Mouse (Mus musculus) forebrain, embryonic 16.5 days (tissue): ENCODE data around the gene Slc25a21. TPM values are rescaled to one million over a fixed set of nuclear protein-coding genes. Genes with fewer than 3 reads are reported as not detected.

Source experiments
- ATAC-seq: fragments of 200-750 bp; cut with Nextera tagmentation; 2 replicates; pipeline ENCODE4 v1.8.0; 2017; ENCODE audit warnings: mild to moderate bottlenecking, moderate library complexity
- H3K27ac ChIP-seq: fragments of 300-500 bp; sonication (generic); 2 replicates; pipeline ENCODE4 v1.5.1; 2014; ENCODE audit warnings: low read length, control low read depth
- H3K27me3 ChIP-seq: fragments of 300-500 bp; sonication (generic); replicated peaks from 2 replicates; pipeline ENCODE4 v1.6.1; 2014; ENCODE audit warnings: low read length; ENCODE audit not compliant: control insufficient read depth, insufficient read depth
- H3K36me3 ChIP-seq: fragments of 300-500 bp; sonication (generic); 2 replicates; pipeline ENCODE4 v1.6.1; 2014; ENCODE audit not compliant: control insufficient read depth, insufficient read depth
- H3K4me1 ChIP-seq: fragments of 300-500 bp; sonication (generic); replicated peaks from 2 replicates; pipeline ENCODE4 v1.6.1; 2014; ENCODE audit warnings: low read length; ENCODE audit not compliant: control insufficient read depth, insufficient read depth
- H3K4me2 ChIP-seq: fragments of 300-500 bp; sonication (generic); 2 replicates; pipeline ENCODE4 v1.6.1; 2014; ENCODE audit warnings: mild to moderate bottlenecking, low read length, control low read depth
- H3K4me3 ChIP-seq: fragments of 300-500 bp; sonication (generic); replicated peaks from 2 replicates; pipeline ENCODE4 v1.5.1; 2014; ENCODE audit warnings: mild to moderate bottlenecking, low read length, control low read depth
- H3K9ac ChIP-seq: fragments of 300-500 bp; sonication (generic); replicated peaks from 2 replicates; pipeline ENCODE4 v1.6.1; 2014; ENCODE audit warnings: low read depth, low read length, control low read depth
- H3K9me3 ChIP-seq: fragments of 300-500 bp; sonication (generic); 2 replicates; pipeline ENCODE4 v1.6.1; 2016; ENCODE audit warnings: low read length; ENCODE audit not compliant: control insufficient read depth
- WGBS: fragments of 180-500 bp; shearing (Covaris S2); extraction: QIAGEN DNeasy Blood & Tissue Kit; methylation state at CpG from one replicate; pipeline ENCODE4 v1.1.7; 2014; 5-methylcytosine and 5-hydroxymethylcytosine counted together
- polyA plus RNA-seq: library from polyadenylated mRNA; unstranded; fragments of >200 nt; fragmentation: Nextera tagmentation; extraction: Ambion mirVana; gene quantifications from 2 replicates; pipeline ENCODE4 v1.2.1, GENCODE M21; 2015

Gene Slc25a21
- polyA plus RNA-seq, 1 experiment from 2014 or later = not detected

DNA sequence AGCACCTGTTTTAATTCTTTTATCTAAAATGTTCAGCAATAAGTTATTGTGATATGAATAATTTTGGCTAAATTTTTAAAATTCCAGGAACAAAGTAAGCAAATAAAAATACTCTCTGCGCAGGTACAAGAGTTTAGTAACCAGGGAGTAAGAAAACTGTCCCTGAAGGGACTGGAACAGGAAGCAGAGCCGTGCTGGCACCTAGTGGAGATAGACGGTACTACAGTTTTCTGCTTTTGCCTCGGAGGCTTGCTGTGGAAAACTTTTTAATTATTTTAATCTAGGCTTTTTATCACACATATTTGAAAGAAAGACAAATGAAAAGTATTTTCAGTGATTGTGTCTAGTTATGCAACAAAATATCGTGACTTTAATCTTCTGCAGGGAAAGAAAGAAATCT lies 211.2 kb downstream of the Slc25a21 start:
- Histone ChIP-seq H3K36me3 (no peaks in the 10 kb centered on the region), H3K4me2 (no peak overlapping the region), H3K9ac (no peak overlapping the region), H3K27ac (no peak overlapping the region), H3K9me3 (no peaks in the 10 kb centered on the region), H3K4me1 (no peaks in the 10 kb centered on the region), H3K4me3 (no peak overlapping the region), H3K27me3 (peaks cover 2% of the 10 kb centered on the region; the same call in 1 of the 2 replicates)
- ATAC-seq = no peak
- WGBS = 8% methylated on average over 5 of the region's 5 CpGs

GRCm38 (mm10) chr12:56982066-56982626 lies 215.1 kb downstream of the Slc25a21 start:
- Histone ChIP-seq H3K36me3 (no peaks in the 10 kb centered on the region), H3K4me2 (no peak overlapping the region), H3K9ac (no peak overlapping the region), H3K27ac (no peak overlapping the region), H3K9me3 (no peaks in the 10 kb centered on the region), H3K4me1 (no peaks in the 10 kb centered on the region), H3K27me3 (no peaks in the 10 kb centered on the region), H3K4me3 (no peak overlapping the region)
- 68% methylated on average over 14 of the region's 18 CpGs for WGBS
- no peak for ATAC-seq

DNA sequence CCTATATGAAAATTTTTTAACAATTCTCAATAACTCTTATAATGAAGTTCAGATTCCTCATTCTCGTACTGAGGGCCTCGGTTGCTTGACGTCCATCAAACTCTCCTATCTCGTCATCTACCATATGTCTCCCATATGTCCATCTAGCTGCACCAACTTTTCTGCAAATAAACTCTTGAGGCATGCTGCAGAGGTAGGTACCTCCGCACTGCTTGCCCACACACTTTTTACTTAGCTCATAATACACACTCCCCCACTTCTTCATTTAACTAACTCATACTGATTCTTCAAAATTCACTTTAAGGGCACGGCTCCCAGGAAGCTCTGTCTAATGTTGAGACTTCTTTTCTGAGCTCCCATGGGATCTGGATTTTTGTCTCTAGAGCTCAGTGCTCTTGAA lies 222.0 kb downstream of the Slc25a21 start:
- no peak overlapping the region for H3K9ac ChIP-seq
- H3K4me3 ChIP-seq = no peak overlapping the region
- ATAC-seq = no peak
- H3K4me1 ChIP-seq = no peaks in the 10 kb centered on the region
- no peaks in the 10 kb centered on the region for H3K36me3 ChIP-seq
- no peak overlapping the region for H3K27ac ChIP-seq
- H3K4me2 ChIP-seq = no peak overlapping the region
- WGBS = 96% methylated on average over 6 of the region's 6 CpGs
- H3K27me3 ChIP-seq = no peaks in the 10 kb centered on the region
- H3K9me3 ChIP-seq = no peaks in the 10 kb centered on the region

GRCm38 (mm10) chr12:56963236-56963635 lies 234.0 kb downstream of the Slc25a21 start:
- Histone ChIP-seq H3K4me1 (peaks cover 4% of the 10 kb centered on the region; the same call in 1 of the 2 replicates), H3K9me3 (peaks cover 3% of the 10 kb centered on the region; the same call in 1 of the 2 replicates), H3K4me3 (no peak overlapping the region), H3K4me2 (no peak overlapping the region), H3K27me3 (no peaks in the 10 kb centered on the region), H3K9ac (no peak overlapping the region), H3K36me3 (no peaks in the 10 kb centered on the region), H3K27ac (no peak overlapping the region)
- 79% methylated on average over 4 of the region's 4 CpGs for whole genome bisulfite sequencing
- no peak for ATAC-seq

- H3K4me2 ChIP-seq = peak overlapping the region; percentile 31
- H3K9ac ChIP-seq = no peak overlapping the region
- WGBS = 19% methylated on average over 9 of the region's 9 CpGs
- no peaks in the 10 kb centered on the region for H3K36me3 ChIP-seq
- no peaks in the 10 kb centered on the region for H3K27me3 ChIP-seq
- peak; percentile 28; the same call in 1 of the 2 replicates for ATAC-seq
- no peaks in the 10 kb centered on the region for H3K9me3 ChIP-seq
- no peak overlapping the region for H3K27ac ChIP-seq
- no peak overlapping the region for H3K4me3 ChIP-seq
- peaks cover 4% of the 10 kb centered on the region; the same call in 1 of the 2 replicates for H3K4me1 ChIP-seq
Measured at GRCm38 (mm10) chr12:56959230-56960051, 237.8 kb downstream of the Slc25a21 start.

GRCm38 (mm10) chr12:56958244-56958643 lies 239.0 kb downstream of the Slc25a21 start:
- H3K9me3 ChIP-seq = no peaks in the 10 kb centered on the region
- no peak overlapping the region for H3K4me3 ChIP-seq
- WGBS = 57% methylated on average over 11 of the region's 11 CpGs
- ATAC-seq = no peak
- H3K27ac ChIP-seq = no peak overlapping the region
- peaks cover 4% of the 10 kb centered on the region; the same call in 1 of the 2 replicates for H3K4me1 ChIP-seq
- H3K36me3 ChIP-seq = no peaks in the 10 kb centered on the region
- H3K4me2 ChIP-seq = no peak overlapping the region
- no peak overlapping the region for H3K9ac ChIP-seq
- H3K27me3 ChIP-seq = no peaks in the 10 kb centered on the region

DNA sequence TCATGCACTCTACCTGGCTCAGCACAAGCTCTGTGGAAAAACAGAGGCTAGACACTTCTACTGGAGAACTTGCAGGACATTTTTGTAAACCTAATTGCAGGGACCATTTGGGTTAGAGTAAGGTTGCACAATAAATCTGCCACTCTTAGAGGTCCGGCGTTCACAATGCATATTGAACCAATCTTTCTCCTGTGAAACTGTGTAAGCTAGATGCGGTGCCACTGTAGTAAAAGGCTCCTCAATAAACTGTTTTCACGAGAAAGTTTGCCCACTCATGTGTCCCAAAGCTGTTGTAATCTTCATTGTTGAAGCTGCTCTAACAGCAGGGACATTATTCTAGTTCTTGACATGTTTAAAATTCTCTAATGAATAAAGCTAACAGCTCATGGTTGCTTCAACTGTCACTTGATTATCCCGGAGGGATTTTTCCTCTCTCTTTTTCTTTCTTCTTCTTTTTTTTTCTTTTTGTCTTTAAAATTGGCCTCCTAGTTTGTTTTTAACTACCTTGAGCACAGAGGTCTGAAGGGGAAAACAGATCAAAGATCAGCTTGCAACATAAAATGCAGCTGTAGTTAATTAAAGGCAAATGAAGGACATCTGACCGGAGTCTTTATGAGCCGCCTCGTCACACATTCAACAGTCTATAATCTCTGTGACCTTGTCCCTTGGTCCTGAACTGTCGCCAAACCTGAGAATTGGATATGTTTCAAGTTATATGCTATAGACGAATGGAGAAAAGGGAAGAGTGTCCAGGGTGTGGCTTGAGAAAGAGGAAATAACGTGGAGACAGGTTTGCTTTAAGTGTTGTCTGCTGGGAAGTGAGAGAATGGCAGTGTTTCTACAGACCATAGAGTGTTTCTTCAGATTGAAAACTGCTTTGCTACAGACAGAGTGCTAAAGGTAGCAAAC lies 245.3 kb downstream of the Slc25a21 start:
- H3K4me2 ChIP-seq = no peak overlapping the region
- no peak overlapping the region for H3K27ac ChIP-seq
- H3K4me3 ChIP-seq = no peak overlapping the region
- no peaks in the 10 kb centered on the region for H3K27me3 ChIP-seq
- no peaks in the 10 kb centered on the region for H3K9me3 ChIP-seq
- H3K9ac ChIP-seq = no peak overlapping the region
- WGBS = 25% methylated on average over 11 of the region's 11 CpGs
- ATAC-seq = no peak
- H3K36me3 ChIP-seq = no peaks in the 10 kb centered on the region
- H3K4me1 ChIP-seq = no peaks in the 10 kb centered on the region

DNA sequence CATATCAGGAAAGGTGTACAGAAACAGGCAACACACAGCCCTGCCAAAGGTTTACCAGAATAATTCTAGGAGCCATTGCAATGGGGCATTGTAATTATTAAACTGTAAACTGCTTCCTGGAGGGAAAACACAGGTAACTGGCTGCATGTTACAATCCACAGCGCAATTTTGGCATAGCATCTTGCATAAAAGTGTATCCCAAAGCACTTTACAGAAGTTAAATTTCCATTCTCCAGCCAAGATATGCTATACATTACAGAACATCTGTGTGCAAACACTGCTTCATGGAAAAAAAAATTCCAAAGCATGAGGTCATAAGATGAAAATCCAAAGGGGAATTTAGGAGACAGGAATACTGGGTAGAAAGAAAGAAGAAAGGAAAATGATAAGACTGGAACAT lies 253.0 kb downstream of the Slc25a21 start:
- Histone ChIP-seq H3K9me3 (no peaks in the 10 kb centered on the region), H3K4me1 (no peaks in the 10 kb centered on the region), H3K4me2 (no peak overlapping the region), H3K9ac (no peak overlapping the region), H3K27ac (no peak overlapping the region), H3K36me3 (no peaks in the 10 kb centered on the region), H3K27me3 (no peaks in the 10 kb centered on the region), H3K4me3 (no peak overlapping the region)
- no peak for ATAC-seq
- WGBS = 87% methylated on average over 1 of the region's 1 CpGs

GRCm38 (mm10) chr12:56940861-56941260 lies 256.4 kb downstream of the Slc25a21 start:
- H3K9me3 ChIP-seq = no peaks in the 10 kb centered on the region
- no peak overlapping the region for H3K4me3 ChIP-seq
- no peaks in the 10 kb centered on the region for H3K27me3 ChIP-seq
- no peak overlapping the region for H3K9ac ChIP-seq
- no peak overlapping the region for H3K27ac ChIP-seq
- no peak for ATAC-seq
- H3K4me1 ChIP-seq = no peaks in the 10 kb centered on the region
- no peaks in the 10 kb centered on the region for H3K36me3 ChIP-seq
- H3K4me2 ChIP-seq = no peak overlapping the region
- 70% methylated on average over 3 of the region's 3 CpGs for WGBS
